Mouse (Mus musculus) stomach, embryonic 15.5 days (tissue): Measurements from ENCODE around the gene Cpeb4. TPM values are rescaled to one million over a fixed set of nuclear protein-coding genes. Genes with fewer than 3 reads are reported as not detected.
"Not testable (repeated sequence)": the region's sequence is repeated elsewhere in the genome, so short reads cannot be mapped to it uniquely, and the experiment has no call there.

Source experiments
- ATAC-seq: fragments of 200-750 bp; cut with Nextera tagmentation; 2 replicates; pipeline ENCODE4 v1.8.0; 2017; ENCODE audit warnings: low read depth, moderate number of reproducible peaks, moderate TSS enrichment; ENCODE audit not compliant: insufficient read depth, low FRiP score
- H3K27ac ChIP-seq: fragments of 300-500 bp; sonication (generic); 2 replicates; pipeline ENCODE4 v1.5.1; 2015; ENCODE audit warnings: mild to moderate bottlenecking, inconsistent platforms
- H3K27me3 ChIP-seq: fragments of 300-500 bp; sonication (generic); replicated peaks from 2 replicates; pipeline ENCODE4 v1.6.1; 2015; ENCODE audit warnings: inconsistent platforms
- H3K36me3 ChIP-seq: fragments of 300-500 bp; sonication (generic); 2 replicates; pipeline ENCODE4 v1.6.1; 2015; ENCODE audit warnings: inconsistent platforms
- H3K4me1 ChIP-seq: fragments of 300-500 bp; sonication (generic); 2 replicates; pipeline ENCODE4 v1.6.1; 2015; ENCODE audit warnings: inconsistent platforms
- H3K4me2 ChIP-seq: fragments of 300-500 bp; sonication (generic); 2 replicates; pipeline ENCODE4 v1.6.1; 2015; ENCODE audit warnings: mild to moderate bottlenecking, inconsistent platforms
- H3K4me3 ChIP-seq: fragments of 300-500 bp; sonication (generic); replicated peaks from 2 replicates; pipeline ENCODE4 v1.5.1; 2015; ENCODE audit warnings: inconsistent platforms
- H3K9ac ChIP-seq: fragments of 300-500 bp; sonication (generic); 2 replicates; pipeline ENCODE4 v1.6.1; 2015; ENCODE audit warnings: inconsistent platforms
- H3K9me3 ChIP-seq: fragments of 300-500 bp; sonication (generic); 2 replicates; pipeline ENCODE4 v1.6.1; 2016; ENCODE audit warnings: inconsistent platforms
- WGBS: fragments of 180-500 bp; shearing (Covaris S2); methylation state at CpG from one replicate; pipeline ENCODE4 v1.1.7; 2015; 5-methylcytosine and 5-hydroxymethylcytosine counted together
- polyA plus RNA-seq: library from polyadenylated mRNA; unstranded; fragments of >200 nt; fragmentation: Nextera tagmentation; extraction: Ambion mirVana; gene quantifications from 2 replicates; pipeline ENCODE4 v1.2.1, GENCODE M21; 2015

Cpeb4 gene
- polyA plus RNA-seq, 1 experiment from 2014 or later: 4.6 TPM

GRCm38 (mm10) chr11:31835352-31835751 lies 36.7 kb upstream of the Cpeb4 start:
- Histone ChIP-seq H3K9me3 (no peaks in the 10 kb centered on the region), H3K9ac (no peak overlapping the region), H3K4me1 (peaks cover 3% of the 10 kb centered on the region; the same call in 1 of the 2 replicates), H3K4me3 (no peak overlapping the region), H3K27ac (no peak overlapping the region), H3K4me2 (no peak overlapping the region), H3K27me3 (no peaks in the 10 kb centered on the region), H3K36me3 (no peaks in the 10 kb centered on the region)
- 52% methylated on average over 3 of the region's 3 CpGs for WGBS
- ATAC-seq: peak; percentile 67; the same call in 1 of the 2 replicates

GRCm38 (mm10) chr11:31837243-31837642 lies 34.8 kb upstream of the Cpeb4 start:
- H3K9me3 ChIP-seq: no peaks in the 10 kb centered on the region
- 89% methylated on average over 3 of the region's 3 CpGs for WGBS
- H3K4me1 ChIP-seq: no peaks in the 10 kb centered on the region
- H3K36me3 ChIP-seq: no peaks in the 10 kb centered on the region
- H3K27ac ChIP-seq: no peak overlapping the region
- no peaks in the 10 kb centered on the region for H3K27me3 ChIP-seq
- H3K9ac ChIP-seq: no peak overlapping the region
- no peak for ATAC-seq
- H3K4me3 ChIP-seq: no peak overlapping the region
- H3K4me2 ChIP-seq: no peak overlapping the region

- no peak overlapping the region for H3K27ac ChIP-seq
- no peak overlapping the region for H3K4me3 ChIP-seq
- no peaks in the 10 kb centered on the region for H3K36me3 ChIP-seq
- no peaks in the 10 kb centered on the region for H3K9me3 ChIP-seq
- H3K9ac ChIP-seq: no peak overlapping the region
- no peak for ATAC-seq
- WGBS: 80% methylated on average over 4 of the region's 4 CpGs
- H3K4me1 ChIP-seq: no peaks in the 10 kb centered on the region
- no peaks in the 10 kb centered on the region for H3K27me3 ChIP-seq
- H3K4me2 ChIP-seq: no peak overlapping the region
Measured at GRCm38 (mm10) chr11:31837753-31838152, 34.3 kb upstream of the Cpeb4 start.

GRCm38 (mm10) chr11:31838442-31839083 lies 33.4 kb upstream of the Cpeb4 start:
- peak; percentile 45 for ATAC-seq
- Histone ChIP-seq H3K4me1 (no peaks in the 10 kb centered on the region), H3K4me3 (no peak overlapping the region), H3K27ac (no peak overlapping the region; the same call in 1 of the 2 replicates), H3K4me2 (no peak overlapping the region), H3K36me3 (no peaks in the 10 kb centered on the region), H3K9me3 (no peaks in the 10 kb centered on the region), H3K9ac (no peak overlapping the region), H3K27me3 (no peaks in the 10 kb centered on the region)
- WGBS: 47% methylated on average over 7 of the region's 7 CpGs

GRCm38 (mm10) chr11:31839084-31839460 lies 32.9 kb upstream of the Cpeb4 start:
- 68% methylated on average over 6 of the region's 6 CpGs for WGBS
- H3K4me3 ChIP-seq: no peak overlapping the region
- H3K27me3 ChIP-seq: no peaks in the 10 kb centered on the region
- H3K4me2 ChIP-seq: no peak overlapping the region
- no peaks in the 10 kb centered on the region for H3K4me1 ChIP-seq
- H3K36me3 ChIP-seq: no peaks in the 10 kb centered on the region
- ATAC-seq: no peak
- no peak overlapping the region for H3K27ac ChIP-seq
- H3K9me3 ChIP-seq: no peaks in the 10 kb centered on the region
- no peak overlapping the region for H3K9ac ChIP-seq

- no peak overlapping the region for H3K9ac ChIP-seq
- H3K36me3 ChIP-seq: no peaks in the 10 kb centered on the region
- WGBS: 77% methylated on average over 5 of the region's 5 CpGs
- no peaks in the 10 kb centered on the region for H3K27me3 ChIP-seq
- ATAC-seq: no peak
- no peak overlapping the region for H3K4me2 ChIP-seq
- no peak overlapping the region for H3K27ac ChIP-seq
- H3K9me3 ChIP-seq: no peaks in the 10 kb centered on the region
- no peak overlapping the region for H3K4me3 ChIP-seq
- H3K4me1 ChIP-seq: no peaks in the 10 kb centered on the region
Measured at GRCm38 (mm10) chr11:31842171-31842959, 29.6 kb upstream of the Cpeb4 start.

GRCm38 (mm10) chr11:31843177-31843833 lies 28.7 kb upstream of the Cpeb4 start:
- Histone ChIP-seq H3K9ac (no peak overlapping the region), H3K9me3 (no peaks in the 10 kb centered on the region), H3K27me3 (no peaks in the 10 kb centered on the region), H3K36me3 (no peaks in the 10 kb centered on the region), H3K4me1 (no peaks in the 10 kb centered on the region), H3K27ac (no peak overlapping the region), H3K4me3 (no peak overlapping the region), H3K4me2 (no peak overlapping the region)
- peak; percentile 34; the same call in 1 of the 2 replicates for ATAC-seq
- 81% methylated on average over 7 of the region's 7 CpGs for WGBS

- Histone ChIP-seq H3K9me3 (no peaks in the 10 kb centered on the region), H3K4me1 (no peaks in the 10 kb centered on the region), H3K36me3 (no peaks in the 10 kb centered on the region), H3K9ac (no peak overlapping the region), H3K4me3 (no peak overlapping the region), H3K4me2 (no peak overlapping the region), H3K27me3 (no peaks in the 10 kb centered on the region), H3K27ac (no peak overlapping the region)
- 50% methylated on average over 5 of the region's 5 CpGs for WGBS
- peak; percentile 94 for ATAC-seq
Measured at GRCm38 (mm10) chr11:31843834-31844188, 28.2 kb upstream of the Cpeb4 start.

GRCm38 (mm10) chr11:31845111-31845510 lies 26.9 kb upstream of the Cpeb4 start:
- not testable (repeated sequence) for H3K9me3 ChIP-seq, ATAC-seq, H3K27me3 ChIP-seq, H3K4me2 ChIP-seq, H3K9ac ChIP-seq, H3K4me1 ChIP-seq, H3K4me3 ChIP-seq, H3K36me3 ChIP-seq, H3K27ac ChIP-seq
- WGBS: 84% methylated on average over 1 of the region's 1 CpGs

- Histone ChIP-seq H3K4me2 (no peak overlapping the region), H3K4me1 (no peaks in the 10 kb centered on the region), H3K9ac (no peak overlapping the region), H3K27me3 (no peaks in the 10 kb centered on the region), H3K4me3 (no peak overlapping the region), H3K27ac (no peak overlapping the region), H3K36me3 (no peaks in the 10 kb centered on the region), H3K9me3 (no peaks in the 10 kb centered on the region)
- 66% methylated on average over 9 of the region's 9 CpGs for WGBS
- no peak for ATAC-seq
Measured at GRCm38 (mm10) chr11:31846771-31847468, 25.1 kb upstream of the Cpeb4 start.

- Histone ChIP-seq H3K9ac (no peak overlapping the region), H3K4me1 (no peaks in the 10 kb centered on the region), H3K27ac (no peak overlapping the region), H3K27me3 (no peaks in the 10 kb centered on the region), H3K9me3 (no peaks in the 10 kb centered on the region), H3K4me2 (no peak overlapping the region), H3K36me3 (no peaks in the 10 kb centered on the region), H3K4me3 (no peak overlapping the region)
- 81% methylated on average over 5 of the region's 5 CpGs for WGBS
- no peak for ATAC-seq
Measured at GRCm38 (mm10) chr11:31847469-31847805, 24.6 kb upstream of the Cpeb4 start.

- Histone ChIP-seq H3K27ac (no peak overlapping the region), H3K4me3 (no peak overlapping the region), H3K9me3 (no peaks in the 10 kb centered on the region), H3K4me2 (no peak overlapping the region), H3K9ac (no peak overlapping the region), H3K4me1 (no peaks in the 10 kb centered on the region), H3K36me3 (no peaks in the 10 kb centered on the region), H3K27me3 (no peaks in the 10 kb centered on the region)
- 79% methylated on average over 4 of the region's 4 CpGs for WGBS
- no peak for ATAC-seq
Measured at GRCm38 (mm10) chr11:31848725-31849124, 23.3 kb upstream of the Cpeb4 start.
